Comparison of ENCODE assay signal across 8 mouse cellular contexts in genomic region chr11:109472171-109472691, GRCm38 (mm10). TPM values are rescaled to one million over a fixed set of nuclear protein-coding genes. Genes with fewer than 3 reads are reported as not detected.
A peak's percentile ranks its signal among the peaks of the same experiment; 100 is the strongest.
DNase-seq lines count a peak whose midpoint lies in the region; ATAC-seq and TF ChIP-seq lines count a peak whose summit lies in the region.

No protein-coding gene starts in this region.

- no peaks in the 10 kb centered on the region for H3K27me3 ChIP-seq in cerebellum, adult 2 months (ENCODE audit: control insufficient read depth, insufficient read depth, low read length)
- no peaks in the 10 kb centered on the region for H3K27me3 ChIP-seq in forebrain, embryonic 16.5 days (replicated peaks; ENCODE audit: control insufficient read depth, insufficient read depth, low read length)
- H3K27me3 ChIP-seq in intestine, embryonic 15.5 days (replicated peaks), result no peaks in the 10 kb centered on the region
- peaks cover 8% of the 10 kb centered on the region; the same call in 1 of the 2 replicates for H3K27me3 ChIP-seq in lung, postnatal 0 days (replicated peaks; ENCODE audit: insufficient read depth, low read length)

- H3K4me1 ChIP-seq in cerebellum, adult 2 months (ENCODE audit: control insufficient read depth, insufficient read depth, low read length), result no peaks in the 10 kb centered on the region; the same call in 1 of the 2 replicates
- H3K4me1 ChIP-seq in forebrain, embryonic 16.5 days (replicated peaks; ENCODE audit: control insufficient read depth, insufficient read depth, low read length), result peaks cover 16% of the 10 kb centered on the region
- peaks cover 11% of the 10 kb centered on the region for H3K4me1 ChIP-seq in intestine, embryonic 15.5 days (replicated peaks)
- H3K4me1 ChIP-seq in lung, postnatal 0 days (ENCODE audit: insufficient read depth, low read depth, low read length), result peaks cover 4% of the 10 kb centered on the region; the same call in 1 of the 2 replicates

- peak; percentile 49 for DNase-seq in kidney, adult 18-20 months
- no peak for DNase-seq in kidney, adult 11 months
- DNase-seq in cerebellum, adult 2 months, result peak; percentile 54 to 70
- DNase-seq in lung, postnatal 0 days (ENCODE audit: low spot score), result peak; percentile 52
- peak; percentile 13 for DNase-seq in ovary, postnatal 14 days (ENCODE audit: low spot score)
- peak; percentile 59 for DNase-seq in thymus, postnatal 25 days

- under 1% methylated on average over 33 of the region's 33 CpGs for WGBS in cerebellum, adult 2 months
- WGBS in forebrain, embryonic 16.5 days, result under 1% methylated on average over 33 of the region's 33 CpGs
- whole genome bisulfite sequencing in intestine, embryonic 15.5 days, result under 1% methylated on average over 33 of the region's 33 CpGs
- 1% methylated on average over 29 of the region's 33 CpGs for WGBS in lung, postnatal 0 days

- TF ChIP-seq EP300 in lung, postnatal 0 days (IDR thresholded peaks at IDR 0.05), result no peak

- ATAC-seq in forebrain, embryonic 16.5 days, result no peak
- peak; percentile 18; the same call in 1 of the 2 replicates for ATAC-seq in intestine, embryonic 15.5 days
- 0 out of 2 replicates have a peak, but pooled peaks have one; percentile 13 for ATAC-seq in lung, postnatal 0 days

- TF ChIP-seq POLR2A in cerebellum, adult 2 months (IDR thresholded peaks at IDR 0.05; ENCODE audit: borderline replicate concordance, insufficient read depth, low read length), result no peak

- H3K9ac ChIP-seq in forebrain, embryonic 16.5 days (replicated peaks; ENCODE audit: low read depth, low read length), result peak overlapping the region; percentile 88
- peak overlapping the region; percentile 87 for H3K9ac ChIP-seq in intestine, embryonic 15.5 days
- peak overlapping the region; percentile 19; the same call in 1 of the 2 replicates for H3K9ac ChIP-seq in lung, postnatal 0 days (replicated peaks; ENCODE audit: low read depth)

- peak overlapping the region; percentile 83 for H3K4me2 ChIP-seq in forebrain, embryonic 16.5 days (ENCODE audit: low read length)
- peak overlapping the region; percentile 93 for H3K4me2 ChIP-seq in intestine, embryonic 15.5 days (replicated peaks)
- H3K4me2 ChIP-seq in lung, postnatal 0 days (replicated peaks; ENCODE audit: low read depth, low read length), result peak overlapping the region; percentile 100

- H3K9me3 ChIP-seq in forebrain, embryonic 16.5 days (ENCODE audit: control insufficient read depth, low read length), result no peaks in the 10 kb centered on the region
- H3K9me3 ChIP-seq in intestine, embryonic 15.5 days, result no peaks in the 10 kb centered on the region
- H3K9me3 ChIP-seq in lung, postnatal 0 days (ENCODE audit: low read length), result no peaks in the 10 kb centered on the region

- H3K27ac ChIP-seq in cerebellum, adult 2 months (ENCODE audit: insufficient read depth, low read length), result no peak overlapping the region
- no peak overlapping the region for H3K27ac ChIP-seq in forebrain, embryonic 16.5 days (ENCODE audit: low read length)
- H3K27ac ChIP-seq in intestine, embryonic 15.5 days, result peak overlapping the region; percentile 92
- H3K27ac ChIP-seq in lung, postnatal 0 days (ENCODE audit: low read length), result 0 out of 2 replicates have a peak overlapping the region, but pooled peaks have one; percentile 27

- H3K4me3 ChIP-seq in cerebellum, adult 2 months (replicated peaks; ENCODE audit: insufficient read depth, low read depth, low read length), result peak overlapping the region; percentile 94
- H3K4me3 ChIP-seq in forebrain, embryonic 16.5 days (replicated peaks; ENCODE audit: low read length), result peak overlapping the region; percentile 76
- peak overlapping the region; percentile 80 for H3K4me3 ChIP-seq in intestine, embryonic 15.5 days (replicated peaks)
- peak overlapping the region; percentile 71 for H3K4me3 ChIP-seq in lung, postnatal 0 days (ENCODE audit: low read depth, low read length)

- H3K36me3 ChIP-seq in forebrain, embryonic 16.5 days (ENCODE audit: control insufficient read depth, insufficient read depth), result no peaks in the 10 kb centered on the region
- no peaks in the 10 kb centered on the region for H3K36me3 ChIP-seq in intestine, embryonic 15.5 days
- no peaks in the 10 kb centered on the region for H3K36me3 ChIP-seq in lung, postnatal 0 days (ENCODE audit: insufficient read depth, low read length)

- TF ChIP-seq CTCF in cerebellum, adult 2 months (IDR thresholded peaks at IDR 0.05; ENCODE audit: borderline replicate concordance, insufficient read depth, low read depth, low read length), result no peak
- TF ChIP-seq CTCF in lung, postnatal 0 days (IDR thresholded peaks at IDR 0.05), result no peak; the same call in 1 of the 2 replicates

RNA-seq across cellular contexts. Expression of gene Arsg, which starts 0.9 kb away (rescaled TPM):
- polyA plus RNA-seq in cerebellum, adult 2 months (2012; rRNA removed), result 39.5 and 47.1 TPM in 2 replicates
- 3.2 and 4.1 TPM in 2 replicates for polyA plus RNA-seq in forebrain, embryonic 16.5 days (2015; fragmentation: Nextera tagmentation; extraction: Ambion mirVana)
- 3.3 and 3.6 TPM in 2 replicates for polyA plus RNA-seq in intestine, embryonic 15.5 days (2015; fragmentation: Nextera tagmentation; extraction: Ambion mirVana)
- 6.6 and 7.1 TPM in 2 replicates for polyA plus RNA-seq in lung, postnatal 0 days (2015; fragmentation: Nextera tagmentation; extraction: Ambion mirVana)

RNA-seq across cellular contexts. Expression of gene Slc16a6, which starts 1.2 kb away (rescaled TPM):
- 7.9 and 8.9 TPM in 2 replicates for polyA plus RNA-seq in cerebellum, adult 2 months (2012; rRNA removed)
- 4.1 and 5.4 TPM in 2 replicates for polyA plus RNA-seq in forebrain, embryonic 16.5 days (2015; fragmentation: Nextera tagmentation; extraction: Ambion mirVana)
- 15.4 and 16.6 TPM in 2 replicates for polyA plus RNA-seq in intestine, embryonic 15.5 days (2015; fragmentation: Nextera tagmentation; extraction: Ambion mirVana)
- 1.8 and 2.3 TPM in 2 replicates for polyA plus RNA-seq in lung, postnatal 0 days (2015; fragmentation: Nextera tagmentation; extraction: Ambion mirVana)

RNA-seq across cellular contexts. Expression of gene Amz2, which starts 46.5 kb away (rescaled TPM):
- 63.8 and 64.1 TPM in 2 replicates for polyA plus RNA-seq in cerebellum, adult 2 months (2012; rRNA removed)
- polyA plus RNA-seq in forebrain, embryonic 16.5 days (2015; fragmentation: Nextera tagmentation; extraction: Ambion mirVana), result 70.5 and 74.0 TPM in 2 replicates
- polyA plus RNA-seq in intestine, embryonic 15.5 days (2015; fragmentation: Nextera tagmentation; extraction: Ambion mirVana), result 38.4 and 38.9 TPM in 2 replicates
- polyA plus RNA-seq in lung, postnatal 0 days (2015; fragmentation: Nextera tagmentation; extraction: Ambion mirVana), result 23.6 and 28.8 TPM in 2 replicates

RNA-seq across cellular contexts. Expression of gene 9930022D16Rik, which starts 58.5 kb away (rescaled TPM):
- polyA plus RNA-seq in cerebellum, adult 2 months (2012; rRNA removed), result not detected in 2 replicates
- not detected in 2 replicates for polyA plus RNA-seq in forebrain, embryonic 16.5 days (2015; fragmentation: Nextera tagmentation; extraction: Ambion mirVana)
- not detected in 2 replicates for polyA plus RNA-seq in intestine, embryonic 15.5 days (2015; fragmentation: Nextera tagmentation; extraction: Ambion mirVana)
- polyA plus RNA-seq in lung, postnatal 0 days (2015; fragmentation: Nextera tagmentation; extraction: Ambion mirVana), result 0.07 TPM in 1 of 2 replicates, not detected in the other

Comparison
In these comparisons a context has a peak if more than half of its experiments do, and no peak if none do; other contexts are left out.
1. H3K27ac ChIP-seq: peak in intestine, embryonic 15.5 days (single experiment) and lung, postnatal 0 days (single experiment); none in cerebellum, adult 2 months (single experiment) and forebrain, embryonic 16.5 days (single experiment).
2. H3K9ac ChIP-seq: peak in every context shown above with its lines; median percentile 88 in forebrain, embryonic 16.5 days; 87 in intestine, embryonic 15.5 days; 19 in lung, postnatal 0 days.
3. Peak in every context shown above with its lines, with median percentiles within 50 percentile points of each other: H3K4me3 ChIP-seq and H3K4me2 ChIP-seq.